Mouse (Mus musculus): ENCODE measurements around the gene Kdm2a.
A peak's percentile ranks its signal among the peaks of the same experiment; 100 is the strongest.

Kdm2a gene

GRCm38 (mm10) chr19:4326881-4327280 lies 71.2 kb downstream of the Kdm2a start:
- no peak for DNase-seq

GRCm38 (mm10) chr19:4326106-4326505 lies 72.0 kb downstream of the Kdm2a start:
- peak; percentile 64 for DNase-seq

GRCm38 (mm10) chr19:4322134-4322533 lies 76.0 kb downstream of the Kdm2a start:
- DNase-seq = no peak

- no peak for DNase-seq
Measured at GRCm38 (mm10) chr19:4321622-4322021, 76.5 kb downstream of the Kdm2a start.

GRCm38 (mm10) chr19:4319272-4319671 lies 78.8 kb downstream of the Kdm2a start:
- DNase-seq = no peak

- no peak for DNase-seq
Measured at GRCm38 (mm10) chr19:4317181-4317580, 80.9 kb downstream of the Kdm2a start.

- peak; percentile 59 for DNase-seq
Measured at GRCm38 (mm10) chr19:4315223-4315944, 82.7 kb downstream of the Kdm2a start.

GRCm38 (mm10) chr19:4309776-4310185 lies 88.3 kb downstream of the Kdm2a start:
- peak; percentile 77 for DNase-seq

GRCm38 (mm10) chr19:4309302-4309701 lies 88.8 kb downstream of the Kdm2a start:
- no peak for DNase-seq

- DNase-seq = peak; percentile 78
Measured at GRCm38 (mm10) chr19:4306190-4306577, 91.9 kb downstream of the Kdm2a start, which contains the start of gene Grk2. Grk2 (minus strand) TSS chr19:4306222.

GRCm38 (mm10) chr19:4305491-4306189 lies 92.4 kb downstream of the Kdm2a start:
- peak; percentile 48 for DNase-seq

- DNase-seq = no peak
Measured at GRCm38 (mm10) chr19:4304871-4305321, 93.2 kb downstream of the Kdm2a start.

- DNase-seq = no peak
Measured at GRCm38 (mm10) chr19:4304251-4304821, 93.7 kb downstream of the Kdm2a start.

- DNase-seq = no peak
Measured at GRCm38 (mm10) chr19:4303640-4303995, 94.5 kb downstream of the Kdm2a start.

- no peak for DNase-seq
Measured at GRCm38 (mm10) chr19:4302936-4303639, 95.0 kb downstream of the Kdm2a start.

- DNase-seq = peak; percentile 44
Measured at GRCm38 (mm10) chr19:4301735-4302651, 96.1 kb downstream of the Kdm2a start.

GRCm38 (mm10) chr19:4300852-4301734 lies 97.0 kb downstream of the Kdm2a start:
- DNase-seq = no peak

- DNase-seq = peak; percentile 37
Measured at GRCm38 (mm10) chr19:4300271-4300704, 97.8 kb downstream of the Kdm2a start.

- no peak for DNase-seq
Measured at GRCm38 (mm10) chr19:4299574-4300270, 98.4 kb downstream of the Kdm2a start.

GRCm38 (mm10) chr19:4299126-4299525 lies 99.0 kb downstream of the Kdm2a start:
- no peak for DNase-seq
